Mouse (Mus musculus) cerebellum, adult 2 months (tissue): ENCODE measurements around the gene Gm42791. TPM values are rescaled to one million over a fixed set of nuclear protein-coding genes. Genes with fewer than 3 reads are reported as not detected.

ENCODE experiments used
- DNase-seq, 2 experiments: peaks; one replicate each; pipeline ENCODE4 v3.0.0; 2021
- H3K27ac ChIP-seq: fragments of 200-500 bp; 2 replicates; pipeline ENCODE4 v1.5.1; 2012; ENCODE audit warnings: low read length, control low read depth, inconsistent platforms; ENCODE audit not compliant: insufficient read depth
- H3K27me3 ChIP-seq: fragments of 200-500 bp; 2 replicates; pipeline ENCODE4 v1.6.1; 2012; ENCODE audit warnings: inconsistent platforms, mild to moderate bottlenecking, low read length, moderate library complexity; ENCODE audit not compliant: control insufficient read depth, insufficient read depth
- H3K4me1 ChIP-seq: fragments of 200-500 bp; 2 replicates; pipeline ENCODE4 v1.6.1; 2011; ENCODE audit warnings: low read length; ENCODE audit not compliant: control insufficient read depth, insufficient read depth
- H3K4me3 ChIP-seq: fragments of 200-500 bp; replicated peaks from 2 replicates; pipeline ENCODE3; 2011; ENCODE audit warnings: mild to moderate bottlenecking, low read depth, low read length, control low read depth; ENCODE audit not compliant: insufficient read depth
- CTCF ChIP-seq: fragments of 200-500 bp; IDR thresholded peaks from 2 replicates; pipeline ENCODE4 v1.5.1; 2011; ENCODE audit warnings: low read depth, mild to moderate bottlenecking, control low read depth, low read length, moderate library complexity, borderline replicate concordance; ENCODE audit not compliant: insufficient read depth
- POLR2A ChIP-seq: fragments of 200-500 bp; IDR thresholded peaks from 2 replicates; pipeline ENCODE4 v1.6.1; 2011; ENCODE audit warnings: low read length, control low read depth, borderline replicate concordance; ENCODE audit not compliant: insufficient read depth
- WGBS: fragments of 180-500 bp; shearing (Covaris S2); methylation state at CpG from one replicate; pipeline ENCODE4 v1.1.7; 2018; 5-methylcytosine and 5-hydroxymethylcytosine counted together
- polyA plus RNA-seq: library from polyadenylated mRNA; depleted of rRNA; stranded (reverse); fragments of >200 nt; gene quantifications from 2 replicates; pipeline ENCODE4 v1.2.3, GENCODE M21; 2012

The Gm42791 gene
- polyA plus RNA-seq, 1 experiment: not detected

DNA sequence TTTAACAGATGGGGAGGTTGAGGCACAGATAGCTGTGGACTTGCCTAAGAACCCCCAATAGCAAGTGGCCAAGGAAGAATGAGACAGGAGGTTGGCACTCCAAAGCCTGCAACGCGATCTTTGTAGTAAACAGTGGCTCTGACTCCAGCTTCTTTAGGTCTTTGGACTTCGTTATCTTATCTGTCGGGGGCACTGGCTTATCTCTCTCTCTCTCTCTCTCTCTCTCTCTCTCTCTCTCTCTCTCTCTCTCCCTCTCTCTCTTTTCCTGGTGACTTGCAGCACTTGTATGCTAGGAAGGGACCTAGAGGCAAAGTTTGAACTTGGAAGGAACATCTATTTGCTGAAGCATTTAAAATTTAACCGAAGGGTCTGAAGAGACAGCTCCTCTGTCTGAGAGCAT, 33.4 kb upstream of the Gm42791 start:
- H3K4me1 ChIP-seq: no peaks in the 10 kb centered on the region
- no peak overlapping the region for H3K4me3 ChIP-seq
- no peak for DNase-seq
- no peak overlapping the region for H3K27ac ChIP-seq
- no peak for TF ChIP-seq CTCF
- WGBS: 79% methylated on average over 5 of the region's 5 CpGs
- H3K27me3 ChIP-seq: no peaks in the 10 kb centered on the region

DNA sequence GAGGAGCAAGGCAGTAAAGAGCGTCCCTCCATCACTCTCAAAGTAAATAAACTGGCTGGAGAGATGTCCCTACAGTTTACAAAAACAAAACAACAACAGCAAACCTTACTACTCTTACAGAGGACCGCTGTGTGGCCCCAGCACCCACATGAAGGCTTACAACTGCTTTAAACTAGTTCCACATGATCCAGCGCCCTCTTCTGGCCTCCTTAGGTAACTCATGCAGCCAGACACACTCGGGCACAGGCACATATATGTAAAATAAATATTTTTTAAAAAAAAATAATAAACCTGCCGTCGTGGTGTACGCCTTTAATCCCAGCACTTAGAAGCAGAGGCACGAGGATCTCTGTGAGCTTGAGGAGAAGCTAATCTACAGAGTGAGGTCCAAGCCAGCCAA, 32.4 kb upstream of the Gm42791 start:
- H3K4me1 ChIP-seq: no peaks in the 10 kb centered on the region
- no peak overlapping the region for H3K27ac ChIP-seq
- TF ChIP-seq POLR2A: no peak
- no peak for TF ChIP-seq CTCF
- WGBS: 79% methylated on average over 8 of the region's 8 CpGs
- H3K4me3 ChIP-seq: no peak overlapping the region
- no peaks in the 10 kb centered on the region for H3K27me3 ChIP-seq
- no peak for DNase-seq

DNA sequence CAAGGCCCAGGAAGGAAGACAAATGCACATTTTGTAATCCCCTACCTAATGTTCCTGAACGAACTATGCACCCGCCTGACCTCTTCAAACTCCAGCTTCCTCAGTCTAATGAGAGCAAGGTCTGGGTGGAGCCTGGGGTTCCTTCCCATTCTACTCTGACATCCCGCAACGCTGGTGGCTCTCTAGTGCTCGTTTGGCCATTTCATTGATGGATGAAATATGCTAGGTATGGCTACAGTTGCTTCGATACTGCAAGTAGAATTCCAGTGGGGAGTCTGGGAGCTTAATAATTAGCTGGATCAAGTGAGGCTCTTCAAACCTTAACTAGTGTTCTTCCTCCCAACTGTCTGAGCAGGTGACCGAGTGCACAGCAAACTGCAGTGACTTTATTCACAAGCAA, 26.2 kb upstream of the Gm42791 start:
- Histone ChIP-seq H3K4me1 (peaks cover under 1% of the 10 kb centered on the region; the same call in 1 of the 2 replicates), H3K4me3 (no peak overlapping the region), H3K27me3 (no peaks in the 10 kb centered on the region), H3K27ac (no peak overlapping the region)
- TF ChIP-seq CTCF: no peak
- no peak for TF ChIP-seq POLR2A
- DNase-seq: no peak
- WGBS: 65% methylated on average over 7 of the region's 7 CpGs

DNA sequence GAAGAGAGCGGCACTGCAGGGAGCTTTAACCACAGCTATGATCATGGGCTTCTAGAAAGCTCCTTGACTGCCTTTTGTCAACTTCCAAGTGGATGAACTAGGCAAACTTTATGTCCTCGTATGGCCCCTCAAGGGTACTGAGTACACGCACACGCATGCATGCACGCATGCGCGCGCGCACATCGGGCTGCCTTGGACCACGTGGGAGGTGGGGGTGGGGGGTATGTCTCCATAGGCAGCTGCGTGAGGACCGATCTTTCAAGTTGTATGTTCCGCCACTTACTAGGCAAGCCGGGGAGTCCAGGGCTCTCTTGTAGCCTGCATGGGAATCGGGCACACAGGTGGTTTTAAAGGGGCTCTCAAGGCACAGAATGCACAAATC, 25.7 kb upstream of the Gm42791 start:
- Histone ChIP-seq H3K4me1 (peaks cover 2% of the 10 kb centered on the region; the same call in 1 of the 2 replicates), H3K4me3 (no peak overlapping the region), H3K27ac (no peak overlapping the region), H3K27me3 (no peaks in the 10 kb centered on the region)
- no peak for DNase-seq
- WGBS: 71% methylated on average over 16 of the region's 16 CpGs
- no peak for TF ChIP-seq CTCF

DNA sequence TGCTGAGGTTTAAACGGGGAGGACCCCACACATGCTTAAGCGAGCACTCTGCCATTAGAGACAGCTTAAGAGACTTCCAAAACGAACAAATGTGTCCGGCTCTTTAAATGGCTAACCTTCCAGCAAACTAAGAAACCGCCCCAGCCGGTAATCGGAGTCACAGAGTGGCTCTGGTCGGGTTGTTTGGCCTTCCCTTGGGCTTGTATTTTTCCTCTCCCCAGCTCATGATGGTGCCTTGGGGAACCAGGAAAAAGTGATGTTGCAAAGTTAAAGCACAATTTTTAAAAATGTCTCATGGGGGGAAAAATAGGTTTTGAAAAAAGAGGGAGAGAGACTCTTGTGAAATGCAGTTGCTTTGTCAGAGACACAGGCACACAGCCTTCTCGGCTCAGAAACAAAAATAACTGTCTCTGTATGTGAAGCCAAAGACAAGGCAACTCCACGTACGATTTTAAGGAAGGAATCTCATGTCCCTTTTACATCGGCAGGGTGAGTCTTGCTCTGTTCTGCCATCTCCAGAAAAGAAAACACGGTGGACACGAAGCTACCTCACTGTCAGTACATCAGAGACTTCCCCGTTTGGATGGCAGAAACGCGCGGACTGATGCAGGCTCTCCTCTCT, 25.2 kb upstream of the Gm42791 start:
- TF ChIP-seq POLR2A (no peak), CTCF (no peak)
- peaks cover 2% of the 10 kb centered on the region; the same call in 1 of the 2 replicates for H3K4me1 ChIP-seq
- DNase-seq: no peak
- H3K27ac ChIP-seq: no peak overlapping the region
- no peaks in the 10 kb centered on the region for H3K27me3 ChIP-seq
- H3K4me3 ChIP-seq: no peak overlapping the region
- WGBS: 59% methylated on average over 18 of the region's 18 CpGs

DNA sequence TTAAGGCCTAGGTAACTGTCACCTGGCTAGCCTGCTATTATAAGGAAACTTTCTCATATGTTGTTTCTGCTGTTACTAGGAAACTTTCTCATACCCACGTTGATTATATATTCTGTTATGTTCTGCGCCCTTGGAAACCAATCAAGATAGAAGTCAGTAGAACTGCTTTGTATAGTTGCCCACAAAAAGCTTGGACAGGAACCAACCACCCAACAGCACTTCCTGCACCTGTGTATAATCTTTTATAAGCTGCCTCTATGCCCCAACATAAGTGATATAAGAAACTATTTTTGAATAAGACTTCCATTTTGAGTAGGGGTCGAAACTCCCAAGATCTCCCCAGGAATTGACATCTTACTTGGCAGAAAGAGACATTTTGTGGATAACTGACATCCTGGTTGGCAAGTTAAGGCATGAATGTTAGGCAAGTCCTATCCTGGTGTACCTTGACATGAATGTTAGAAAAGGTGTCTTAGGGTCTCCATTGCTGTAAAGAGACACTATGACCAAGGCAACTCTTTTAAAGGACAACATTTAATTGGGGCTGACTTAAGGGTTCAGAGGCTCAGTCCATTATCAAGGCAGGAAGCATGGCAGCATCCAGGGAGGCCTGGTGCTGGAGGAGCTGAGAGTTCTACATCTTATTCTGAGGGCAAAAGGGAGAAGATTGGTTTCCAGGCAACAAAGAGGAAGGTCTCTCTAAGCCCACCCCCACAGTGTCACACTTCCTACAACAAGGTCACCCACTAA, 22.9 kb upstream of the Gm42791 start:
- no peak for TF ChIP-seq CTCF
- TF ChIP-seq POLR2A: no peak
- 80% methylated on average over 3 of the region's 3 CpGs for WGBS
- DNase-seq: no peak
- Histone ChIP-seq H3K4me1 (peaks cover 2% of the 10 kb centered on the region; the same call in 1 of the 2 replicates), H3K4me3 (no peak overlapping the region), H3K27ac (no peak overlapping the region), H3K27me3 (no peaks in the 10 kb centered on the region)

DNA sequence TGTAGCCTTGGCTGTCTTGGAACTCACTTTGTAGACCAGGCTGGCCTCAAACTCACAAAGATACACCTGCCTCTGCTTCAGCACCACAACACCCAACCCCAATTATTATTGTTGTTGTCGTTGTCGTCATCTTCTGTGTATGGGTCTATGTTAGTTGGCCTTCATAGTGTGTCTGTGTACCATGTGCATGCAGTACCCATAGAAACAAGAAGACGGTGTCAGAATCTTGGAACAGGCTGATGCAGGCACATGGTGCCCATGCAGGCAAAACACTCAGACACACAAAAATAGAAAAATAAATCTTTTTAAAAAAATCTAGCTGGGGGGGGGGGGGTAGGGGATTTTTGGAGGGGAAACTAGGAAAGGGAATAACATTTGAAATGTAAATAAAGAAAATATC, 22.2 kb upstream of the Gm42791 start:
- Histone ChIP-seq H3K27me3 (no peaks in the 10 kb centered on the region), H3K4me1 (peaks cover 2% of the 10 kb centered on the region; the same call in 1 of the 2 replicates), H3K27ac (no peak overlapping the region), H3K4me3 (no peak overlapping the region)
- TF ChIP-seq CTCF (no peak), POLR2A (no peak)
- 77% methylated on average over 3 of the region's 3 CpGs for WGBS
- DNase-seq: no peak

DNA sequence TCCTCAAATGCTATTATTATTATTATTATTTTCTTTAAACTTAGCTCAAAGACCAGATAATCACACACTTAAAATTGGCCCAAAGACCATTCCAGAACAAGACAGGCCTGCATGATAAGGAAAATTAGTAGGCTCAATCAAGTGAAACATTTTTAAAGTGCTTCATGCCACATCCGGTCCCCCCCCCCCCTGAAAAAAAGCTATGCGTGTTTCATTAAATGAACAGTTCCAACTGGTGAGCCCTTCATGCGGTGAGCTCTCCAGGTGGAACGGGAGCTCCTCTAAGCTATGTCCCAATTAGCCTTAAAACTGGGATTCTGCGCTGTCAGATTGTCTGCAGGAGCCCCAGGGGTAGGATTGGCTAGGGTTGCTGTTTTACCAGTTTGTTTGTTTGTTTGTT, 21.3 kb upstream of the Gm42791 start:
- H3K27ac ChIP-seq: no peak overlapping the region
- WGBS: 84% methylated on average over 5 of the region's 5 CpGs
- no peak for DNase-seq
- H3K4me3 ChIP-seq: no peak overlapping the region
- no peaks in the 10 kb centered on the region for H3K27me3 ChIP-seq
- peaks cover 2% of the 10 kb centered on the region; the same call in 1 of the 2 replicates for H3K4me1 ChIP-seq
- TF ChIP-seq POLR2A (no peak), CTCF (no peak)
